Mouse (Mus musculus) cerebellum, postnatal 10 days (tissue): ENCODE results near the gene Tmem51.

Source experiments
- DNase-seq, 2 experiments: peaks; one replicate each; pipeline ENCODE4 v3.0.0; 2021; ENCODE audit warnings: mixed read lengths in 2 of 2

The Tmem51 gene

GRCm38 (mm10) chr4:142084131-142084899, at the start of gene Tmem51:
TSS of gene Tmem51 (minus strand) at chr4:142084304.
- peak; percentile 69 to 71 for DNase-seq

- no peak for DNase-seq
Observed at GRCm38 (mm10) chr4:142130162-142130561, 46.1 kb upstream of the Tmem51 start.

GRCm38 (mm10) chr4:142127275-142127788, 43.2 kb upstream of the Tmem51 start:
- DNase-seq = no peak

- DNase-seq = no peak
Observed at GRCm38 (mm10) chr4:142126641-142127274, 42.7 kb upstream of the Tmem51 start.

- DNase-seq = peak in 1 of 2 experiments; percentile 50
Observed at GRCm38 (mm10) chr4:142121164-142121563, 37.1 kb upstream of the Tmem51 start.

- no peak for DNase-seq
Observed at GRCm38 (mm10) chr4:142118522-142118921, 34.4 kb upstream of the Tmem51 start.

- DNase-seq = peak; percentile 70 to 73
Observed at GRCm38 (mm10) chr4:142117993-142118392, 33.9 kb upstream of the Tmem51 start.

- DNase-seq = peak; percentile 79 to 82
Observed at GRCm38 (mm10) chr4:142113306-142113705, 29.2 kb upstream of the Tmem51 start.

GRCm38 (mm10) chr4:142103081-142103671, 19.1 kb upstream of the Tmem51 start:
- no peak for DNase-seq

GRCm38 (mm10) chr4:142098303-142098702, 14.2 kb upstream of the Tmem51 start:
- DNase-seq = peak; percentile 91 to 94

- DNase-seq = peak; percentile 49 to 51
Observed at GRCm38 (mm10) chr4:142097871-142098270, 13.8 kb upstream of the Tmem51 start.

GRCm38 (mm10) chr4:142095513-142096241, 11.6 kb upstream of the Tmem51 start:
- DNase-seq = peak; percentile 97 to 98

- no peak for DNase-seq
Observed at GRCm38 (mm10) chr4:142094386-142094785, 10.3 kb upstream of the Tmem51 start.

- DNase-seq = no peak
Observed at GRCm38 (mm10) chr4:142091100-142091499, 7.0 kb upstream of the Tmem51 start.

- DNase-seq = peak; percentile 42 to 45
Observed at GRCm38 (mm10) chr4:142089966-142090365, 5.9 kb upstream of the Tmem51 start.

- no peak for DNase-seq
Observed at GRCm38 (mm10) chr4:142088836-142089235, 4.7 kb upstream of the Tmem51 start.

GRCm38 (mm10) chr4:142088409-142088808, 4.3 kb upstream of the Tmem51 start:
- DNase-seq = peak; percentile 65

- no peak for DNase-seq
Observed at GRCm38 (mm10) chr4:142084936-142085563, 946 bp upstream of the Tmem51 start.

GRCm38 (mm10) chr4:142083762-142084130, 358 bp downstream of the Tmem51 start:
- peak; percentile 81 to 83 for DNase-seq

GRCm38 (mm10) chr4:142083193-142083592, 911 bp downstream of the Tmem51 start:
- no peak for DNase-seq

- no peak for DNase-seq
Observed at GRCm38 (mm10) chr4:142082703-142083102, 1.4 kb downstream of the Tmem51 start.

- DNase-seq = peak; percentile 63 to 70
Observed at GRCm38 (mm10) chr4:142081631-142082283, 2.3 kb downstream of the Tmem51 start.
